Mouse (Mus musculus): Measurements from ENCODE around the gene Oxct2b. TPM values are rescaled to one million over a fixed set of nuclear protein-coding genes. Genes with fewer than 3 reads are reported as not detected.
A peak's percentile ranks its signal among the peaks of the same experiment; 100 is the strongest.

Gene Oxct2b
- 0.25 and 0.66 TPM in 2 replicates for polyA plus RNA-seq (2015; fragmentation: Nextera tagmentation; extraction: Ambion mirVana)

DNA sequence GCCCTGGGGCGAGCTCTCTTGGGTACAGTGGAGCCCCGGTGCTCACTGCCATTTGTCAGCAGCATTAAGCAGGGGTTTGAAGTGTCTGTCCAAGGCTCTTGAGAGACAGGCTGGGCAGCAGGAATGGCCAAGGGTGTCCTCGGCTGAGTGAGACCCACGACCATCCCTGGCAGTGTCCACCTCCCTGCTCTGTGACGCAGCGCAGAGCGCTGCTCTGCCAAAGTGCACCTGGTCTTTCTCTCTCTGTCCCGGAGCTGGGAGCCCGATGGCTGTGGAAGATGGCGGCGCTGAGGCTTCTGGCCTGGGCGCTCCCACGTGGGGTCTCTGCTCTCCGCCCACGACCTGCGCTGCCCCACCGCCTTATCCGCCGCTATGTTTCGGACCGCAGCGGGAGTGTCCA, at the start of gene Oxct2b:
Oxct2b (plus strand) TSS at position 256 of the 400 bp plus-strand sequence.
- peak; percentile 47 for ATAC-seq (replicated peaks)
- peak within 1 kb of the TSS; percentile 32; the same call in 1 of the 2 replicates for H3K9ac ChIP-seq
- H3K27me3 ChIP-seq (replicated peaks): 0 out of 2 replicates have a peak, but pooled peaks cover 4% of the 10 kb centered on the region
- H3K4me3 ChIP-seq: peak within 1 kb of the TSS; percentile 40
- H3K9me3 ChIP-seq: no peaks in the 10 kb centered on the region
- peak within 1 kb of the TSS; percentile 58 for H3K4me2 ChIP-seq
- no peaks in the 10 kb centered on the region for H3K4me1 ChIP-seq
- 14% methylated on average over 22 of the region's 22 CpGs for WGBS
- H3K27ac ChIP-seq: no peak within 1 kb of the TSS
- no peaks in the 10 kb centered on the region for H3K36me3 ChIP-seq (replicated peaks)

DNA sequence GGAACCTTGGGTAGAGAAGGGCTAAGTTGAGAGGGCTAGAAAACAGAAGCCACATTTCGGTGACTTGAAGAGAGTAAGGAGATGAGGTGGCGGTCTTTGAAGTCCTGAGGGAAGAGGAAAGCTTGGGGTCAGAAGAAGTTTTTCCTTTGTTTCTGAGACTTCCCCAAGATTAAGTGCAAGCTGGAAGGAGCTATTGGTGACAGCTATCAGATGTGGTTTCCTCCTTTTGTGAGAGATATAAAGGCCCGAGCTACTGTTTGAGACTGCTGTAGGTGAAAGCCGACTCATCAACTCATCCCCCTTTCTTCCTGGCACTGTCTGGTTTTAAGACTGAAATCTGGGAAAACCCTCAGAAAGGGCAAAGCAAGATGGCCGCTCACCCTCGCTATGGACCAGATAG, 47.4 kb upstream of the Oxct2b start:
- Histone ChIP-seq H3K27ac (no peak overlapping the region), H3K4me3 (no peak overlapping the region), H3K9me3 (no peaks in the 10 kb centered on the region), H3K36me3 (replicated peaks) (no peaks in the 10 kb centered on the region), H3K9ac (no peak overlapping the region), H3K27me3 (replicated peaks) (no peaks in the 10 kb centered on the region), H3K4me1 (peaks cover 4% of the 10 kb centered on the region; the same call in 1 of the 2 replicates), H3K4me2 (no peak overlapping the region)
- no peak for ATAC-seq (replicated peaks)
- 80% methylated on average over 6 of the region's 6 CpGs for WGBS

DNA sequence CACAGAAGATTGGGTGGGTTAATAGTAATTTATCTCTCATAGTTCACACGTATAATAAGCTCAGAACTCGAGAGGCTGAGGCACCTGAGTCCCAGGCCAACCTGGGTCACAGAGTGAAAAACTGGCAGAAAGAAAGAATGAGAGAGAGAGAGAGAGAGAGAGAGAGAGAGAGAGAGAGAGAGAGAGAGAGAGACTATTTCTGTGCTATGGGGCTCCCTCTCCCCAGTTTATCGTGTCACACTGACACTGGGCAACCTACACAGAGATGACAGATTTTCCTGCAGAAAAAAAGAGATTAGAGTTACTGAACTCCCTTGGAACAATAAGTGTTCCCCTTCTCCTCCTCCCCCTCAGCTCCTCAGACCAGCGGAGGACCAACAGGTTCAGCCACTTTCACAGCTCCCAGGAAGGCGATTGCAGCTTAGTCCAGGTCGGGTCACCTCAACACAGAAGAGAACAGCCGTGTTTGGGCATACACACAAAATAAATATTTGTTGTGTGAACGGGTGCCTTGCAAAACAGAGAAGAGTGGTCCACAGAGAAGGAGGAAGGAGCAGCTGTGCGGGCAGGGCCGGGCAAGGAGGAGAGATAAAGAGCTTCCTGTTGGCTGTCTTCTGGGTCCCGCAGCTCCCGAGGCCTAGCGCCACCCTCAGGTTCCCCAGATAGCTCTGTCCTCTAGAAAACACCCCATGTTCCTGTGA, 44.6 kb upstream of the Oxct2b start:
- Histone ChIP-seq H3K27me3 (replicated peaks) (no peaks in the 10 kb centered on the region), H3K9ac (no peak overlapping the region), H3K9me3 (no peaks in the 10 kb centered on the region), H3K4me2 (0 out of 2 replicates have a peak overlapping the region, but pooled peaks have one; percentile 2), H3K27ac (no peak overlapping the region), H3K4me1 (peaks cover 4% of the 10 kb centered on the region; the same call in 1 of the 2 replicates), H3K4me3 (no peak overlapping the region), H3K36me3 (replicated peaks) (no peaks in the 10 kb centered on the region)
- ATAC-seq (replicated peaks): 0 out of 2 replicates have a peak, but pooled peaks have one; percentile 11
- WGBS: 10% methylated on average over 13 of the region's 13 CpGs

DNA sequence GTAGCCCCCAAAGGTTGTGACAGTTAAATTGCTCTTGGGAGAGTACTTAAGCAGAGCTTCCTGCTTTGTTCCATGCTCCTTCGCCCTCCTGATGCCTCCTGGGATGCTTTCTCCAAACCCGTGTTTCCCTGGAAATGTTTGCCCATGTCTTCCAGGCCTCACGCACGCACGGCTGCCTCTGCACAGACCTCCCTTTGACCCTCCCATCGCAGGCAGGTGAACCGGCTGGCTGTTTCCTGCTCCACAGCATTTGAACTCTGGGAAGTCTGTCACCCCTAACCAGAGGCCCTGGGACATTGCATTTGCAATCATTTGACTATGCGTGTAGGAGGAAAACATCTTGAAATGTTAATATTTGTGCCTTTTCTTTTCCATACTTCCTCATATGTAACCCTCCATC, 39.1 kb upstream of the Oxct2b start:
- Histone ChIP-seq H3K27ac (no peak overlapping the region), H3K4me1 (no peaks in the 10 kb centered on the region), H3K9ac (no peak overlapping the region), H3K4me2 (no peak overlapping the region), H3K27me3 (replicated peaks) (no peaks in the 10 kb centered on the region), H3K36me3 (replicated peaks) (no peaks in the 10 kb centered on the region), H3K4me3 (no peak overlapping the region), H3K9me3 (no peaks in the 10 kb centered on the region)
- no peak for ATAC-seq (replicated peaks)
- WGBS: 59% methylated on average over 8 of the region's 8 CpGs

DNA sequence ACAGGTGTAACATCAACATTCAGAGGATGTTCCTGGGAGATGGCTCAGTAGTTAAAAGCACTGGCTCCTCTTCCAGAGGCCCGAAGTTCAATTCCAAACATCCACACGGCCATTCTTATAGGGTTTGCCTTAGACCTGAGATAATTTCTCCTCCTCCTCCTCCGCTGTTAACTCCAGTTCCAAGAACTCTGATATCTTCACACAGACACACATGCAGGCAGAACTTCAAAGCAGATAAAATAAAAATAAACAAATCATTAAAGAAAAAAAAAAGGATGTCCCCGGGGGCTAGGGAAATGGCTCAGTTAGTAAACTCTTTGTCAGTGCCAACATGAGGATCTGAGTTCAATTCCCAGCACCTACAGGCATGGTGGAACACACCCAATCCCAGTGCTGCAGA, 37.8 kb upstream of the Oxct2b start:
- Histone ChIP-seq H3K4me1 (no peaks in the 10 kb centered on the region), H3K36me3 (replicated peaks) (no peaks in the 10 kb centered on the region), H3K4me2 (no peak overlapping the region), H3K27ac (no peak overlapping the region), H3K9me3 (no peaks in the 10 kb centered on the region), H3K4me3 (no peak overlapping the region), H3K9ac (no peak overlapping the region), H3K27me3 (replicated peaks) (no peaks in the 10 kb centered on the region)
- 79% methylated on average over 4 of the region's 4 CpGs for WGBS
- ATAC-seq (replicated peaks): no peak

DNA sequence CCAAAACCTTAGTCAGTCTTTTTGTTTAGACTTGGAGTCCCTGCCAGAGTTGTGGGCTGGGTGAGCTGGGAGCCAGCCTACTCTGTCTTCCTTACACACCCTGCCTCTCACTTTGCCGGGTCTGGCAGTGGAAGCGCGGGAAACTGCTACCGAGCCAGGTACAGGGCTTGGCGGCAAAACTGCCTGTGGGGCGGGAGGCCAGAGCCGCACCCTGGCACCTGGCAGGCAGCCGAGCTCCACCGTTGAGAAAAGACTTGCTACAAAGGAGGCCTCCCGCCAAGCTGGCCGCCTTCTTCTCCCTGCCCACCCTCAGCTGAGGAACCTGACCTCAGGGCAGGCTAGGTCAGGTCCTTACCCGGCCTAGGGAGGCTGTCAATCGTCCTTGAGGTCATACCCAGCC, 35.3 kb upstream of the Oxct2b start:
- Histone ChIP-seq H3K27me3 (replicated peaks) (no peaks in the 10 kb centered on the region), H3K4me2 (no peak overlapping the region), H3K4me1 (no peaks in the 10 kb centered on the region), H3K4me3 (no peak overlapping the region), H3K9ac (no peak overlapping the region), H3K27ac (no peak overlapping the region), H3K9me3 (no peaks in the 10 kb centered on the region), H3K36me3 (replicated peaks) (no peaks in the 10 kb centered on the region)
- no peak for ATAC-seq (replicated peaks)
- 47% methylated on average over 13 of the region's 13 CpGs for WGBS

DNA sequence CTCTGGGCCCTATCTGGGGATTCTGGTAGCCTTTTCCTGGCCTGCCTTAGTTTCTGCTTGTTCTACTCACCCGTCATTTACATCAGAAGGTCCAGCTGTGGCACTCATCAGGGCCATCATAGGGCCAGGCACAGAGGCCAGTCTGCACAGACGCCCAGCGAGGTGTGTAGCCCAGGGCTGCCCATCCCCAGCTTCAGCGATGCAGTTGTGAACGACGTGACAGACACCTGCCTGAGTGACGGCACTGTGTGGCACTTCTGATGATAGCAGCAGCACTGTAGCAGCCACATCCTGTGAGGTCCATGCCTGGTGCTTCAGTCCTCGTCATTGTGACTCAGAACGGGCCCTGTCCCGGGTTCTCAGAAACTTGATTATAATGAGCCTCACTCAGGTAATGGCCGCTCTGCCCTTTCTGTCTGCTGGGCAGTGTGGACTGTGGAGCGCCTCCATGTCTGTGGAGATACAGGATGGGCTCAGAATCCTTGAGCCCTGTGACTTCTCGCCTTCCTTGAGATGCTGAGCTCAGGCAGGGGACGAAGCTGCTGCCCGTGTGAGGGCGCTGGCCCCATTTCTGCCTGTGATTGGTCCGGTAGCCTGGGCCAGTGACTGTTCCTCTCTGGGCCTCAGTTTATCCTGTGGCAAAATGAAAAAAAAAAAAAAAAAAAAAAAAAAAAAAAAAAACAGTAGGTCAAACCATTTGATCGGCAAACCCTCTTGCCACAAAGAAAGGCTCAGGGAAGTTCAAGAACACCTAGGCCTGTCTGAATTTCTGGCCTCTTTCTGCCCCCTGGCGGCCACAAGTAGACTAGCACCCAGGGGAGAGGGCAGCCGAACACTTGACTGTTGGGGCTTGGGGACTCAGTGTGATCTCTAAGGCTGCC, 33.5 kb upstream of the Oxct2b start:
- no peaks in the 10 kb centered on the region for H3K9me3 ChIP-seq
- no peak overlapping the region for H3K4me3 ChIP-seq
- no peaks in the 10 kb centered on the region for H3K4me1 ChIP-seq
- H3K27me3 ChIP-seq (replicated peaks): no peaks in the 10 kb centered on the region
- no peaks in the 10 kb centered on the region for H3K36me3 ChIP-seq (replicated peaks)
- no peak overlapping the region for H3K27ac ChIP-seq
- peak; percentile 56 for ATAC-seq (replicated peaks)
- WGBS: 65% methylated on average over 20 of the region's 20 CpGs
- H3K4me2 ChIP-seq: no peak overlapping the region
- H3K9ac ChIP-seq: no peak overlapping the region

DNA sequence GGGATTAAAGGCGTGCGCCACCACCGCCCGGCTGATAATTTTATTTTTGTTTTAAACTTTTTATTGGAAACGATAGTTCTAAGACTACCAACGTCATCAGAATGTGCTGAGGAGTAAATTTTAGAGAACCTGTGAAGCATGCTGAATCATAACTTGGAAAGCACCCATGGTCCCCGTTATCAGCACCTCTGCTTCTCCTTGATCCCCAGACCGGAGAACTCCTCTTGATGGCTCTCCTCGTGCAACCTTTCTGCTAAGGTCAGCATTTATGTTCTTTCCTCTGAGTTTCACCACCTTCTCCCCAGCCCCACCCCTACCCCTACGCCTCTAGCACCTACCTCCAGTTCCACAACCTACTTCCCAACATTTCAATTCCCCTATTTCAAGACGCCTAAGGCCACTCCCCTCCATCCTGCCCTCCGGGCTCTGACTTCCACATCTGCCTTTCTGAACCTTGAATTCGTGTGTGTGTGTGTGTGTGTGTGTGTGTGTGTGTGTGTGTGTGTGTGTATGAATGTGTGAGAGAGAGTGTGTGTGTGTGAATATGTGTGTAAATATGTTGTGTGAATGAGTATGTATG, 32.7 kb upstream of the Oxct2b start:
- Histone ChIP-seq H3K4me1 (no peaks in the 10 kb centered on the region), H3K36me3 (replicated peaks) (no peaks in the 10 kb centered on the region), H3K27ac (no peak overlapping the region), H3K4me3 (no peak overlapping the region), H3K27me3 (replicated peaks) (no peaks in the 10 kb centered on the region), H3K9me3 (no peaks in the 10 kb centered on the region), H3K4me2 (no peak overlapping the region), H3K9ac (no peak overlapping the region)
- no peak for ATAC-seq (replicated peaks)
- WGBS: 69% methylated on average over 13 of the region's 13 CpGs

DNA sequence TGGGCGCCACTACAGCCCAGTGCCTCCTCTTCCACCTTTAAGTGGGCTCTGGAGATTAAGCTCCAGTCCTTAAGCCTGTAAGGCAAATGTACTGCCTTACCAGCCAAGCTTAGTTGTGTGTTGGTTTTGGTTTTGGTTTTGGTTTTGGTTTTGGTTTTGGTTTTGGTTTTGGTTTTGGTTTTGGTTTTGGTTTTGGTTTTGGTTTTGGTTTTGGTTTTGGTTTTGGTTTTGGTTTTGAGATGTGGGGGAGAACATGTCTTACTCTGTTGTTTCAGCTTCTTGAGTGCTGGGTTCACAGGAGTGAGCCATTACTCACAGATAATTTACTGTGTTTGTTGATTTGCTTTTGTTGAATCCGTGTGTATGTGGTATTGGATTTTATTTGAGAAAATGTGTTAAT, 30.8 kb upstream of the Oxct2b start:
- Histone ChIP-seq H3K27me3 (replicated peaks) (no peaks in the 10 kb centered on the region), H3K4me2 (no peak overlapping the region), H3K27ac (no peak overlapping the region), H3K4me1 (no peaks in the 10 kb centered on the region), H3K36me3 (replicated peaks) (no peaks in the 10 kb centered on the region), H3K9me3 (no peaks in the 10 kb centered on the region), H3K9ac (no peak overlapping the region), H3K4me3 (no peak overlapping the region)
- 73% methylated on average over 2 of the region's 2 CpGs for WGBS
- no peak for ATAC-seq (replicated peaks)

DNA sequence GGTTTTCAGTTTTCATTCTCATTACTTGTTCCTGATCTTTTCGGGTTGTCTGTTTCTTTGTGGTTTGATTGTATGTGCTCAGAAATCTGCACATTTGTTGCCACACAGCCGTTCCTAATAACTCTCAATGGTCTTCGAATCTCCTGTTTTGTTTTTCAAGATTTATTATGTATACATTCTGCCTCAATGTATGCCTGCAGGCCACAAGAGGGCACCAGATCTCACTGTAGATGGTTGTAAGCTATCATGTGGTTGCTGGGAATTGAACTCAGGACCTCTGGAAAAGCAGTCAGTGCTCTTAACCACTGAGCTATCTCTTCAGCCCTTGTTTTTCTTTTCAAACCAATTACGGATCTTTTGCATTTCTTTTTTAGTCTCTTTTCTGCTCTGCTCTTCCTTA, 29.7 kb upstream of the Oxct2b start:
- ATAC-seq (replicated peaks): no peak
- Histone ChIP-seq H3K36me3 (replicated peaks) (no peaks in the 10 kb centered on the region), H3K4me2 (no peak overlapping the region), H3K9ac (no peak overlapping the region), H3K27me3 (replicated peaks) (no peaks in the 10 kb centered on the region), H3K27ac (no peak overlapping the region), H3K9me3 (no peaks in the 10 kb centered on the region), H3K4me3 (no peak overlapping the region), H3K4me1 (no peaks in the 10 kb centered on the region)
- 95% methylated on average over 4 of the region's 4 CpGs for WGBS

DNA sequence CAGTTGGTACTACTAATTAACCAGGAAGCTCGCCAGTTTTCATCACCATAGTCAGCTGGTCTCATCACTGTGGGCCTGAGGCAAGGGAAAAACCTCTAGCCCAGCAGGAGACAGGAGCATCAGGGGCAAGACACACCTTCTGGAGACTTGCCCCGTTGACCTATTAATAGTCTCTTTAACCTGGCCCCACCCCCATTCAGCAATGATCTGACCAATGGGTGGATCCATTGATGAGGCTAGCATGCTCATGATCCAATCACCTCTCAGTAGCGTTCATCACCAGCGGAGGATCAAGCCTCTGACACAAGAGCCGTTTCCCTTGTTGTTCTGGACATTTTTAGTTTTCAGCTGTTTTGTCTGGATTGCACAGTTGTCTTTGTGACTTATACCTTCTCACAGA, 23.4 kb upstream of the Oxct2b start:
- no peak overlapping the region for H3K9ac ChIP-seq
- H3K27ac ChIP-seq: no peak overlapping the region
- H3K9me3 ChIP-seq: no peaks in the 10 kb centered on the region
- H3K27me3 ChIP-seq (replicated peaks): no peaks in the 10 kb centered on the region
- H3K36me3 ChIP-seq (replicated peaks): no peaks in the 10 kb centered on the region
- H3K4me3 ChIP-seq: no peak overlapping the region
- H3K4me2 ChIP-seq: no peak overlapping the region
- no peaks in the 10 kb centered on the region for H3K4me1 ChIP-seq
- WGBS: 75% methylated on average over 5 of the region's 5 CpGs
- no peak for ATAC-seq (replicated peaks)

DNA sequence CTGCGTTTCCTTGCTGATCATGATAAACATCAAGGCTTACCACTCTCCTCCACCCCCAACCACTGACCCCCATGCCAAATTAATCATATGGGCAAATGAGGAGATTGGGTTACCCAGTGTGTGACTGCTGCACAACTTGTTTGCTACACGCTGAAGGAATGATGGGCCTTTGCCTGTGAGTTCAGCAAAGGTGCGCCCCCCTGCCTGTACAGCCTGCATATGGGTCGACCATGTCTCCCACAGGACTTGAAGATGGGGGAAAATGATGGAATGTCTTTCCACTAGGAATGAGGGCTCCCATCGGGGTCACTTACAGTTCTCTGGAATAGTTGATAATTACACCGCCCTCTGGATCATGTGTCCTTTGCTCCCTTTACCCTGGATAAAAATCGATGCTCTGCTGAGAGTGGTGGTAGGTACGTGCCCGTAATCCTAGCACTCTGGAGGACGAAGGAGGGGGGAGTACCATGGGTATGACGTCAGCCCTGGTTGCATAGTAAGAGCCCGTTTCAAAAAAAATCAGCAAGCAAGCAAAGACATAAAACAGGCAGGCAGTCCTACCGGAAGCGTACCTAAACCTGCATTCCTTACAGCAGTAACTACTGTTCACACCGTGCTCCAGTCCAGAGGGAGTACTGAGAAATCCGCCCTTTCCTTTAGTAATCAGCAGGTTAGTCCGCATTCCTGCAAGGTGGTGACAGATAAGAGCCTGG, 22.8 kb upstream of the Oxct2b start:
- H3K36me3 ChIP-seq (replicated peaks): no peaks in the 10 kb centered on the region
- no peak overlapping the region for H3K4me3 ChIP-seq
- H3K27me3 ChIP-seq (replicated peaks): no peaks in the 10 kb centered on the region
- ATAC-seq (replicated peaks): no peak
- no peaks in the 10 kb centered on the region for H3K4me1 ChIP-seq
- no peaks in the 10 kb centered on the region for H3K9me3 ChIP-seq
- H3K9ac ChIP-seq: no peak overlapping the region
- H3K27ac ChIP-seq: no peak overlapping the region
- 64% methylated on average over 17 of the region's 17 CpGs for WGBS
- no peak overlapping the region for H3K4me2 ChIP-seq
